Mouse (Mus musculus): ENCODE data around the gene Syt17. TPM values are rescaled to one million over a fixed set of nuclear protein-coding genes. Genes with fewer than 3 reads are reported as not detected.
"Not testable (repeated sequence)": the region's sequence is repeated elsewhere in the genome, so short reads cannot be mapped to it uniquely, and the experiment has no call there.

Syt17 gene
- polyA plus RNA-seq, 1 experiment from 2014 or later: 5.5 TPM

DNA sequence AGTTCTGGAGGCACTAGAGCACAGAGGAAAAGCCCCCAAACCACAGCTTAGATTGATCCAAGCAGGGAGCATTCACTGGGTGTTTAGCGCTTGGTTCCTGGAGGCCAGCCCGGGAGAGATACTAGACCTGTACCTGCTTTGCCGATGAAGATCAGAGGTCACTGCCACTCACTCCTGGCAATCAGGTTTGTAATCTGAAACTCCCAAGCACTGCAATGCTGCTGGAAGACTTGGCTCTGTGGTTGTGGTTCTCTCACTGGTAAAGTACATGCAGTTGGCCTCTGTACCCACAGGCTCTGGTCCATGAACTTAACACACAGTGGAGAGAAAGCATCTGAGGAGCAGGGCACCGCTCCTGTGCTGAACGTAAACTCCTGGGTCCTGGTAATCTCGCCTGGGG, 82.8 kb downstream of the Syt17 start:
- WGBS: 71% methylated on average over 6 of the region's 6 CpGs
- Histone ChIP-seq H3K27me3 (no peaks in the 10 kb centered on the region), H3K27ac (replicated peaks) (no peak overlapping the region), H3K4me2 (replicated peaks) (no peak overlapping the region), H3K36me3 (no peaks in the 10 kb centered on the region), H3K9ac (replicated peaks) (no peak overlapping the region), H3K4me3 (no peak overlapping the region), H3K4me1 (0 out of 2 replicates have a peak, but pooled peaks cover 6% of the 10 kb centered on the region), H3K9me3 (no peaks in the 10 kb centered on the region)
- ATAC-seq (ENCODE audit: low FRiP score, low read depth): no peak

DNA sequence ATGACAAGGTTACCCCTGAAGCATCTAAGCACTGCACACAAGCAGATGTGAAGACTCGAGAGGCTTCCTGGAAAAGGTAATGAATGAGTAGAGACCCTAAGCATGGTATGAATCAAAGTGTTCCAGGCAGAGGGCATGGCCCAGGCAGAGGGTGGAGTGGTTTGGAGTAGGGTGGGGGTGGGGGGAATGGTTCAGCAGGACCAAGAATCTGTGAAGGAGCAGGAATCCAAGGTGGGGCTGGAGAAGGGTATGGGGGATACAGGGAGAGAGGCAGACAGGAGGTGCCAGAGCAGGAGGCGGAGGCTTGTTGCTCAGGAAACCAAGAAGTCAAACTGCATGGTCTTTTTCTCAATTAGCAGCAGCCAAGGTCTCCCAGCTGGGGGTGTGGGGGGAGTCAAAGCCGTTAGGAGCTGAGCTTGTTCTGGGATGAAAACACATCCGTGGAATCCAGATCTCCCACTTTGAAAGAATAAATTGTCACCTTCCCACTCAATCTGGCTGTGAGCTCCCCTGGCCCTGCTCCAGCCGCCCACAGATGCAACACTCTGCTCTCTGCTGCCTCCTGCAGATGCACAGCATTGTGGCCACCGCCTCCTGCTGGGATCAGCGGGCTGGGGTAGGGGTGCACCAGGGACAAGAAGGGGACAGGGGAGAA, 83.5 kb downstream of the Syt17 start:
- no peak for ATAC-seq (ENCODE audit: low FRiP score, low read depth)
- H3K4me3 ChIP-seq: no peak overlapping the region
- H3K9me3 ChIP-seq: no peaks in the 10 kb centered on the region
- no peak overlapping the region for H3K4me2 ChIP-seq (replicated peaks)
- 35% methylated on average over 7 of the region's 7 CpGs for WGBS
- no peaks in the 10 kb centered on the region for H3K36me3 ChIP-seq
- H3K27ac ChIP-seq (replicated peaks): no peak overlapping the region
- H3K4me1 ChIP-seq: 0 out of 2 replicates have a peak, but pooled peaks cover 6% of the 10 kb centered on the region
- no peaks in the 10 kb centered on the region for H3K27me3 ChIP-seq
- H3K9ac ChIP-seq (replicated peaks): no peak overlapping the region

- no peak for ATAC-seq (ENCODE audit: low FRiP score, low read depth)
- H3K36me3 ChIP-seq: no peaks in the 10 kb centered on the region
- H3K9me3 ChIP-seq: no peaks in the 10 kb centered on the region
- no peak overlapping the region for H3K27ac ChIP-seq (replicated peaks)
- H3K4me1 ChIP-seq: 0 out of 2 replicates have a peak, but pooled peaks cover 6% of the 10 kb centered on the region
- 87% methylated on average over 6 of the region's 6 CpGs for WGBS
- H3K4me3 ChIP-seq: no peak overlapping the region
- H3K9ac ChIP-seq (replicated peaks): no peak overlapping the region
- H3K27me3 ChIP-seq: no peaks in the 10 kb centered on the region
- no peak overlapping the region for H3K4me2 ChIP-seq (replicated peaks)
These were observed 84.3 kb downstream of the Syt17 start for GRCm38 (mm10) chr7:118363587-118364233.

DNA sequence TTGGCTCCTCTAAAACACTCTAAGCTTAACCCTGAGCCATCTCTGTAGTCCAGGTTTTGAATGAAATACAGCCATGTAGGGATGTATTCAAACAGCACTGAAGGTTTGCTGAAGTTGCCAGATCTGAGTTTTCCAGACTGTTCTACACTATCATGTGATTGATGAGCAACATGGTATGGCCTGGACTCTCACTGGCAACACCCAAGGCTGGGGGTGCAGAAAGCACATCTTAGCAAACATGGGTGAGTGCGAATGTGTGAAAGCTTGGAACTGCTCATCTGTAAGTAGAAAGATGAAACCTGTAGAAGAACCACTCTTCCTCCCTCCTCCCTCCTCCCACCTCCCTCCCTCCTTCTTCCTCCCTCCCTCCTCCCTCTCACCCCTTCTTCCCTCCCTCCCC, 85.1 kb downstream of the Syt17 start:
- Histone ChIP-seq H3K9me3 (no peaks in the 10 kb centered on the region), H3K4me1 (0 out of 2 replicates have a peak, but pooled peaks cover 6% of the 10 kb centered on the region), H3K4me2 (replicated peaks) (no peak overlapping the region), H3K9ac (replicated peaks) (no peak overlapping the region), H3K27ac (replicated peaks) (no peak overlapping the region), H3K4me3 (no peak overlapping the region), H3K36me3 (no peaks in the 10 kb centered on the region), H3K27me3 (no peaks in the 10 kb centered on the region)
- 79% methylated on average over 1 of the region's 1 CpGs for WGBS
- ATAC-seq (ENCODE audit: low FRiP score, low read depth): no peak

GRCm38 (mm10) chr7:118362258-118362657, 85.8 kb downstream of the Syt17 start:
- Histone ChIP-seq H3K4me3 (no peak overlapping the region), H3K4me1 (0 out of 2 replicates have a peak, but pooled peaks cover 6% of the 10 kb centered on the region), H3K36me3 (no peaks in the 10 kb centered on the region), H3K27ac (replicated peaks) (no peak overlapping the region), H3K9me3 (no peaks in the 10 kb centered on the region), H3K9ac (replicated peaks) (no peak overlapping the region), H3K27me3 (no peaks in the 10 kb centered on the region), H3K4me2 (replicated peaks) (no peak overlapping the region)
- WGBS: 76% methylated on average over 3 of the region's 3 CpGs
- ATAC-seq (ENCODE audit: low FRiP score, low read depth): no peak

DNA sequence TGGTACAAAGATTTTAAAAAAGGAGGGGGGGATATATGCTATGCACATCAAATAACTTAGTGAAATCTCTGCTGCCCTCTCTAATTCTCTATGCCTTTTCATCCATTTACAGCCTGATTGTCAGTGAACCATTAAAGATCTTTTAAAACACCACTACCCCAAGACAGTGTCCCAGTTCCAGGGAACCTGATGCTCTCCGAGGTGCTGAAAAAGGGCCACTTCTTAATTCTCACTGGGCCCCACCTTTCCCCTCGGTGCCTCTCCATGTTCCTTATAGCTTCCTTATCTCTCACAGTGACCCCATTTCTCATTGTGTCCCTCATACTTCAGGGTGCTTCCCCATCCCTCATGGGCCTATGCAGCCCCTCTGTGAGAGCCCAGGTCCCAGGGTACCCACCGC, 89.0 kb downstream of the Syt17 start:
- H3K4me2 ChIP-seq (replicated peaks): no peak overlapping the region
- WGBS: 47% methylated on average over 3 of the region's 3 CpGs
- H3K4me1 ChIP-seq: no peaks in the 10 kb centered on the region
- no peak for ATAC-seq (ENCODE audit: low FRiP score, low read depth)
- H3K9me3 ChIP-seq: no peaks in the 10 kb centered on the region
- H3K9ac ChIP-seq (replicated peaks): no peak overlapping the region
- no peaks in the 10 kb centered on the region for H3K27me3 ChIP-seq
- no peak overlapping the region for H3K27ac ChIP-seq (replicated peaks)
- no peaks in the 10 kb centered on the region for H3K36me3 ChIP-seq
- H3K4me3 ChIP-seq: no peak overlapping the region

DNA sequence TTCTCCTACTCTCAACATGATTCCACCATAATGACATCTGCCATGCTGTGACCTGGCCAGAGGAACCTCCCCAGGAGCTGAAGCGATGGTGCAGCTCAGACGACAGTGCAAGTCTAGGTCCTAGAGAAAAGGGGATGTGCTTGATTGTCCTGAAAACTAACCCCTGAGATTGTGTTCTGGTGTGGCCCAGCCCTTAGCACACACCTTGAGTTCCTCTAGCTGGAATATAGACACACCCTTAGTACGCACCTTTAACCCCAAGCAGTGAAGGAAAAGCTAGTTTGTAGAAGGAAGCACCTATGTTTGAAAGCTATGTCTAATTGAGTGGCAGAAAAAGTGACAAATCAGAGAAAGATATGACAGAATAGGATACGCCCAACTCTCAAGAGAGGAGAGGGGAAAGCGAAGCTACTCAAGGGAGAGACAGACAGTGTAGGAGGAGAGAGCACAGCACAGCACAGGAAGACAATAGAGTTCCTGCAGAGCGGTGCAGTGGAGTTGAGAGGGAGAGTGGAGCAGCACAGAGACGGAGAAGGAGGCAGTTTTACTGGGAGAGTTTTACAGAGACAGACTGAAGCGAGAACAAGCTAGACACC, 91.5 kb downstream of the Syt17 start:
- not testable (repeated sequence) for H3K27me3 ChIP-seq; H3K4me2 ChIP-seq (replicated peaks); H3K27ac ChIP-seq (replicated peaks); H3K9me3 ChIP-seq; ATAC-seq (ENCODE audit: low FRiP score, low read depth); H3K36me3 ChIP-seq; H3K9ac ChIP-seq (replicated peaks); H3K4me3 ChIP-seq; H3K4me1 ChIP-seq
- 79% methylated on average over 8 of the region's 8 CpGs for WGBS

GRCm38 (mm10) chr7:118350840-118351239, 97.2 kb downstream of the Syt17 start:
- ATAC-seq (ENCODE audit: low FRiP score, low read depth): no peak
- no peak overlapping the region for H3K4me2 ChIP-seq (replicated peaks)
- no peaks in the 10 kb centered on the region for H3K9me3 ChIP-seq

DNA sequence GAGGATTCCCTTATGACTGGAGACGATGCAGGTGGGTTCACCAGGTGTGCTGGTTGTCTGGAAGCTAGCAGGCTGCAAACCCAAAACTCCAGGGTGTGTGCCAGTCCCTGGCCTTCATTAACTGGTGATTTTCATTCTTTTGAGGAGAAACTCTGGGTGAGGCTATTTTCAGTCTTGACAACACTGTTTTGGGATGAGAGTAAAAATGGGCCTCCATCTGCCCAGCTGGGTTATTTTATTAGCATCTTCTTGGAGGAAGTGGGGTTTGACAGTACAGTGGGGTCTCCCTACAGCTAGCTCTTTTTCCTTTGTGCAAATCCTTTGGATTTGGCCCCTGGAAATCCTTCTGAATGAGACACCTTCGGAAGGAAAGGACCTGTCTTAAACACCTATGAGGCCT, 101.1 kb downstream of the Syt17 start:
- Histone ChIP-seq H3K27me3 (no peaks in the 10 kb centered on the region), H3K4me3 (no peak overlapping the region), H3K27ac (replicated peaks) (no peak overlapping the region), H3K36me3 (no peaks in the 10 kb centered on the region), H3K9me3 (no peaks in the 10 kb centered on the region), H3K9ac (replicated peaks) (no peak overlapping the region), H3K4me1 (no peaks in the 10 kb centered on the region), H3K4me2 (replicated peaks) (no peak overlapping the region)
- ATAC-seq (ENCODE audit: low FRiP score, low read depth): no peak
- 82% methylated on average over 2 of the region's 2 CpGs for WGBS

More at GRCm38 (mm10) chr7:118350840-118351239, 97.2 kb downstream of the Syt17 start:
- Histone ChIP-seq H3K4me1 (no peaks in the 10 kb centered on the region), H3K27ac (replicated peaks) (no peak overlapping the region), H3K36me3 (no peaks in the 10 kb centered on the region), H3K9ac (replicated peaks) (no peak overlapping the region), H3K27me3 (no peaks in the 10 kb centered on the region), H3K4me3 (no peak overlapping the region)
- 82% methylated on average over 2 of the region's 2 CpGs for WGBS

DNA sequence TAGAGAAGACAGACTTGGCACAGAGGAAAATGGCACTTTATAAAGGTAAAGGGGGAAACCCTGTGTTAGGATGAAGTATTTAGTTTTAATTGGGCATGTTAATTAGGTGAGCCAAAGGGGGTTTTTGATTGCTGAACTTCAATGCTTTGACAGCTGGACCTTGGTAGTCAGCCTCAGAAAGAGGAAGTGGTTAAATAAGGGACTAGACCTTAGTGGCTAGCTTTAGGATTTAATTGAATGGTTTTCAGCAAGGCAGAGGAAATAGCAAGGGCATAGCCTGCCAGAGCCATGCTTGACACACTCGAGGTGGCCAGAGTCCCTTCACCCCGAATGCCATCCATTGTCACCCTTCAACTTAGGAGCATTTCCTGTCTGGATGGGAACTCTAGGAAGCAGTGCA, 101.6 kb downstream of the Syt17 start:
- no peak for ATAC-seq (ENCODE audit: low FRiP score, low read depth)
- H3K9me3 ChIP-seq: no peaks in the 10 kb centered on the region
- WGBS: 77% methylated on average over 2 of the region's 2 CpGs
- no peaks in the 10 kb centered on the region for H3K27me3 ChIP-seq
- no peaks in the 10 kb centered on the region for H3K4me1 ChIP-seq
- no peak overlapping the region for H3K4me2 ChIP-seq (replicated peaks)
- H3K9ac ChIP-seq (replicated peaks): no peak overlapping the region
- H3K4me3 ChIP-seq: no peak overlapping the region
- H3K36me3 ChIP-seq: no peaks in the 10 kb centered on the region
- no peak overlapping the region for H3K27ac ChIP-seq (replicated peaks)

DNA sequence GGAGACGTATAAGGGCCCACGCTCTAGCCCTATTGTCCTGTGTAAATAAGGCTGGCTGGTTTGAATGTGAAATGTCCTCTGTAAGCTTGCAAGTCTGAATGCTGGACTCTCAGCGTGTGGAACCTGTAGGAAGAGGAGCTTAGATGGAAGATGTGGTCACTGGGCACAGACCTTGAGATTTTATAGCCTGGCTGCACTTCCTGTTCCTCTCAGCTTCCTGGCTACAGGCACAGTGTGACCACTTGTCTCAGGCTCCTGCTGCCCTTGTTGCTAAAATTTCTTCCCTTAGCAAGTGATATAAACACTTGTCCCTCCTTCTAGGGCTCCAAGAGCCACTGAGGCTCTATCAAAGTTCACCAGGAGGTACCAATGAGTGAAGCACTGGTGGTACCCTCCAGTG, 102.6 kb downstream of the Syt17 start:
- no peak overlapping the region for H3K9ac ChIP-seq (replicated peaks)
- no peaks in the 10 kb centered on the region for H3K4me1 ChIP-seq
- no peak overlapping the region for H3K4me3 ChIP-seq
- no peaks in the 10 kb centered on the region for H3K27me3 ChIP-seq
- H3K4me2 ChIP-seq (replicated peaks): no peak overlapping the region
- H3K36me3 ChIP-seq: no peaks in the 10 kb centered on the region
- no peak for ATAC-seq (ENCODE audit: low FRiP score, low read depth)
- H3K9me3 ChIP-seq: no peaks in the 10 kb centered on the region
- 75% methylated on average over 3 of the region's 3 CpGs for WGBS
- no peak overlapping the region for H3K27ac ChIP-seq (replicated peaks)

GRCm38 (mm10) chr7:118344701-118345100, 103.3 kb downstream of the Syt17 start:
- WGBS: 95% methylated on average over 9 of the region's 9 CpGs
- H3K4me1 ChIP-seq: no peaks in the 10 kb centered on the region
- H3K4me2 ChIP-seq (replicated peaks): no peak overlapping the region
- H3K27me3 ChIP-seq: no peaks in the 10 kb centered on the region
- H3K36me3 ChIP-seq: no peaks in the 10 kb centered on the region
- no peak overlapping the region for H3K27ac ChIP-seq (replicated peaks)
- H3K4me3 ChIP-seq: no peak overlapping the region
- ATAC-seq (ENCODE audit: low FRiP score, low read depth): no peak
- no peak overlapping the region for H3K9ac ChIP-seq (replicated peaks)
- no peaks in the 10 kb centered on the region for H3K9me3 ChIP-seq

Measured in midbrain, embryonic 12.5 days (tissue).